Mouse (Mus musculus): ENCODE data around the gene Rab3gap2.
A peak's percentile ranks its signal among the peaks of the same experiment; 100 is the strongest.
"Not testable (repeated sequence)": the region's sequence is repeated elsewhere in the genome, so short reads cannot be mapped to it uniquely, and the experiment has no call there.

Rab3gap2 gene

DNA sequence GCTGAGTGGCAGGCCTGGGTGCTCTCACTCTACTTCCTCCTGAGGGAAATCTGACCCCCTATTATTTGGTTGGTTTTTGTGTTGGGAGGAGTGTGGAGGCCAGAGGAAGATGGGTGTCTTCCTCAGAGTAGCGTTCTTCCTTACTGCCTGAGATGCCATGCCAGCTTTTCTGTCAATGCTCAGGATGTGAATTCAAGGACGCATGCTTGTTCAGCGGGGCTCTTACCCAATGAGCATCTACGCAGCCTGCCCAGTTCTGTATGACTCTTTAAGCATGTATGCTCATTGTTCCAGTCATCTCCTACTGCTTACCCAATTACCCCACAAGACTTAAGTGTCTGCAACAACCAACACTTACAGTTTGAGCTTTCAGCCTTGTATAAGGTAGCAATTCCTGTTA is 76.7 kb downstream of the Rab3gap2 start:
- DNase-seq (ENCODE audit: low spot score): no peak

DNA sequence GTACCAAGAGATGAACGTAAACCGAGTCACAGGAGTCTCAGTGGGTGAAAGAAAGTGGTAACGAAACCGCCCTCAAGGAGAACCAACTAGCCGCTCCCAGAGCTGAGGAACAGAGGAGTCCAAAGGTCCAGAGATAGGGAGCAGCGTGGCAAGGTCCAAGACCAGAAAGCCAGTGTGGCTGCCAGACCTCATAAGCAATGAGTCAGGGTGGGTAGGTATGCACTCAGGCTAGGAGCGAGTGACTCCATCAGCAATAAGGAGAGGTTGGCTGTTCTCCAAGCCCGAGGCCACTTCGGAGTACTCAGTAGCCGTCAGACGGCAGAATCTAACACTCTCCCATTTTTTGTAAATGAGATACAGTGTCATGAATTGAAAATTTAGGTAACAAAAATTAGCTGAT is 78.9 kb downstream of the Rab3gap2 start:
- peak; percentile 13 for DNase-seq (ENCODE audit: low spot score)

DNA sequence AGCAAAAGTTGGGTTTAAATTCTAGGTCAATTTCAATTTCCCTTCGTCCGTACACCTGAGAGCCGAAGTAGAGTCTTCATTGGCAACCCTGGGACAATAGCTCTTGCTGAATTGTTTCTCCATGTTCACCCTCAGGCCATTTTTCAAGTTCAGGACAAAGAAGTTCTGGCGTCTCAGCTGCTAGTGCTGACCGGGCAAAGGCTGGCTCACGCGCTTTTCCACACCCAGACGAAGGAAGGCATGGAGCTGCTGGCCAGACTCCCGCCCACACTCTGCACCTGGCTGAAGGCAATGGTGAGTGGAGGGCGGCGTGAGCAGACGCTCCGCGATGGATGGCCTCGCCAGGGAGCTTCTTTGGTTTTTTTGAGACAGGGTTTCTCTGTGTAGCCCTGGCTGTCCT is 79.3 kb downstream of the Rab3gap2 start:
- DNase-seq (ENCODE audit: low spot score): no peak

DNA sequence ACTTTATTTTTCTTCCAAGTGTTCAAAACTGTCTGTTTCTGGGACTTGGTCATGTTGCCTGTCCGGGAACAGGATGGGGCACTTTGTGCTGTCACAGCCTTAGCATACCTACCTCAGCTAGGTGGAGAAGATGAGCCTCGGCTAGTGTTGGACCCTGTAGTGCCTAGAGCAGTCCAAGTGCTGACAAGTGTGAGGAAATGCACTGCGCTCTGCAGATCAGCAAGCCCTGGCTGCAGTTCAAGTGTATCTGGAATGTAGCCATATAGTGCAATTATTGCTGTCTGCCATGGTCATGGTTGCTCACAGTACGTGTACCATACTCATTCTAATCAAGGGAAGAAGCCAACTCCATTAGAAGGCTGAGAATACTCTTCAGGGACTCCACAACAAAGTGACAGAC is 80.8 kb downstream of the Rab3gap2 start:
- peak; percentile 25 for DNase-seq (ENCODE audit: low spot score)

DNA sequence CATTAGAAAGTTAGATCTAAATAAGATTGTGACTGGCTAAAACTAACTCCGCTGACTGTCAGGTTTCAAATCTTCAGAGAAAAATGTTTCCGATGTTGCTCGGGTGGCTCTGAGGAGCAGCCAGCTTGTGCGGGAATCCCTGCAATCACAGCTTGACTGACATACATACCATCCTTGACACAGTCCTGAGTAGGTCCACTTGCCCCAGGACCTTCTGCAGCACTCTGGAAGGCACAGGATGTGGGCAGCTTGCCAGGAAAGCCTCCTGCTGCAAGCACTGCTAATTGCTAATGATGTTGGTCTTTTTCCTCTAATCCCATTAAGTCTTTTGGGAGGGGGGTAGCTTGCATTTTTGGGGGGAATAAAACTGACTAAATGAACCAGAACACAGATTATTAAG is 81.3 kb downstream of the Rab3gap2 start:
- DNase-seq (ENCODE audit: low spot score): peak; percentile 26

DNA sequence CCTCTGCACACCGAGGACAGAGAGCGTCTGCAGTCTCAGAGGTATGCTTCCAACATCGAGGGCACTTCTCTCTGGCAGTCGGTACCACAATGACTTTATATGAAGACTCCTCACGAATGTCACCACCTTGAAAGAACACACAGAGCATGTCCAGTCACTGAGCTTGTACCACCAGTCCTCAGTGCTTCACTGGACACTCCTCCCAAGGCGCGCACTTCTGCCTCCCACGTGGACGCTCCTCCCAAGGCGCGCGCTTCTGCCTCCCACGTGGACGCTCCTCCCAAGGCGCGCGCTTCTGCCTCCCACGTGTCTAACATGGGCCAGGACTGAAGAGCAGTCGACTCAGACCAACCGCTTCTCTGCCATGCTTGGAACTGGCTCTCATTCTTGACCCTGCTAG is 83.1 kb downstream of the Rab3gap2 start:
- DNase-seq (ENCODE audit: low spot score): no peak

DNA sequence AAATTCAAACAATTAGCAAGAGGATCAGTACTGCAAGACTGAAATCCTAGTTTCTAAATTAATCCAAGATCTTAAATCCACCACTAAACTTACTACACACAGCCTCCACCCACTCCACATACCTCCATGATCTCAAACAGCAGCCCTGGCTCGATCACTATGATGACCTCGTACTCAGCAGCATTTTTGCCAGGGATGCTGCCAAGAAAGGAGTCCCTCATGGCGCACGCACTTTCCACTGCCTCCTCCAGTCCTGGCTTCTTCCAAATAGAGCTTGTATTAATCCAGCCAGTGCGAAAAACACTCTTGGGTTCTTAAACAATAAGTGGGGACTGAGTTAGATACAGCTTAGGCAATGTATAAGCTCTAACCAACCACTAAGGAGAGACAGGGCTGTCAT is 85.3 kb downstream of the Rab3gap2 start:
- DNase-seq (ENCODE audit: low spot score): no peak

DNA sequence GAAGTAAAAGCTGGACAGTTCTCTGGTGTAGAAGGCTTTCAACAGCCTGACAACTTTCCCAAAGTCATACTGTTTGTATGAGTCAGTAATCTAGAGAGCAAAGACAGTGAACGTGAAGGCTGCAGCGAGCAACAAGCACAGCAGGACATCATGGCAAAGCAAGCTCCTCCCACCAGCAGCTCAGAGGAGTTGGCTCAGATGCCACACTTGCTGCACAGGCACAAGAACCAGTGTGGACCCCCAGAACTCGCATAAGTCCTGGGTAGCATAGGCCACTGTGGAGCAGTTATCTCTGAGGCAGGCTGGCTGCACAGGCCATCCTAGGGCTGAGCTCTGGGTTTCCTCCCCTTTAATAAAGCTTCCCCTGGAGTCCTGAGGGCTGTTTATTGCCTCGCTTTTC is 87.4 kb downstream of the Rab3gap2 start:
- DNase-seq (ENCODE audit: low spot score): no peak

DNA sequence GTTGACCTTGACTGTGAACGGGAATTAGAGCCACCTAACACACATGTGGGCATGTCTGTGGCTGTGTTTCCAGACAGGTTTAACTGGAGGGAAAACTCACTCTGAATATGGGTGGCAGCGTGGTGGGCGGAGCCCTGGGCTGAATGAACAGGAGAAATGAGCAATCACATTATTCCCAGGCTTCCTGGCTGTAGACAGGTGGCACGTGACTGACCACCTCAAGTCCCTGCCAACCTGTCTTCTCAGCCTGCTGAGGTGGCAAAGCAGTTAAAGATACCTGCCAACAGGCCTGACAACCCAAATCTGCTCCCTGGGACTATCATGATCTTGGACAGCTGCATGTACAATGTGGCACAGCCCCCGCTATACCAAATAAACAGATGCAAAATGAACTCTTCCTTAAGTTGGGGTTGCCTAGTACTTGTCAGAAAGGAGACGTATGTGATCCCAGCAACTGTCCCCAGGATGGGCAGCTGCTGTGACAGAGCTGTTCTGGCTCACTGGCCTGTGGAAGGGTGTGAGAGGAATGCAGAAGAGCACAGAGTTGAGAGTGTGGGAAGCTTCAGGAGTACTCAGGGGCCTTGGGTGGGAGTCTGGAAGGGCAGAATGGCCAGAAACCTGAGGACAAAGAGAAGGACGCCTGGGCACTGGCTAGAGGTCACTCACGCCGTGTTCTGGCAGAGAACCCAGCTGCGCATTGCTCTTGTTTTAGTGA is 88.9 kb downstream of the Rab3gap2 start:
- DNase-seq (ENCODE audit: low spot score): no peak

DNA sequence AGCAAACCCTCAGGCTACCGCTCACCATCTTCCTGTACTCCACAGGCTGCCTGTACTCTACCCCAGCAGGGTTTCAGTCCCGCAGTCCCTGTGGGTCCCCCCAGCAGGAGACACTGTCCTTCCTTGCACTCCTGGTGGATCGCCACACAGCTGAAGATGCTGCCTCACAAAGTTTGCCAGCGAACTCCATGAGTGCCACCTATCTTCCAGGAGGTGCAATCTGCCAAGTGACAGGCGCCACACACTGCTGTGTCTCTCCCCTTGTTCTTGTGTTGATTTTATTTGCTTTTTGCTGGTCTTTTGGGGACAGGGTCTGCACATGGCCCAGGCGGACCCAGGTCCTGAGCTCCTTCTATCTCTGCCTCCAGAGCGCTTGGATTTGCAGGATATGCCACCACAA is 92.9 kb downstream of the Rab3gap2 start:
- DNase-seq (ENCODE audit: low spot score): no peak

DNA sequence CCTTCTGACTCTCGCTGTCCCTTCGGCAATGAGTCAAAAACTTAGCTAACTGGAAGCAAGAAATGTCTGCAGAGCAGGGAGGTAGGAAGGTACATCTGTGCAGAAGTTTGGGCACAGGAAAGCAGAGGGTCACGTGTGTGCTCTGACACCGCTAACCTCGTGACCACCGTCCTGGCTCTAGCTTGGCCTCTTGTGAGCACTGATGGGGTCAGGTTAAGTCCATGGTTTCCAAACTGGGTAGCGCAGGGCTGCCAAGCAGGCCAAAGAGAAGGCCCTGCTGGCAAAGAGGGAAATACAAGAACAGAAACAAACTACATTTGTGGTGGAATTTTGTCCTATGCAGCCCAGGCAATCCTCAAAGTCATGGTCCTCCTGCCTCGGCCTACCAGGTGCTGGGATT is 94.6 kb downstream of the Rab3gap2 start:
- DNase-seq (ENCODE audit: low spot score): no peak

DNA sequence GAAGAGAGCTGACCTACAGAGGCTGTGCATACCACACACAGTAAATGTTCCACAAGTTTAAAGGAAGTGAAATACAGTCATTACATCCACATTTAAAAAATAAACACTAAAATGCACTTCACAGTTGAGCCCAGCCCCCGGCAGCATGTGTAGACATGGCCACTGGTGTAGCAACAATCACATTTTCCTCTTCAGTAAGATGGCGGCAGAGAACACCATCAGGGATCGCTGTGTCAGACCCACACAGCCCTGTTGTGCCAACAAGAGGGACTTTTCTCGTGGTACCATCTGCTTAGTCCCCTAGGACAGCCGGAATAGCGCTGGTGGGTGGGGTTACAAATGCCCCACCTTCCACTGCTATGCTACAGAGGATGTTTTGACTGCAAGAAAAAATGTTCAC is 98.9 kb downstream of the Rab3gap2 start:
- no peak for DNase-seq (ENCODE audit: low spot score)

DNA sequence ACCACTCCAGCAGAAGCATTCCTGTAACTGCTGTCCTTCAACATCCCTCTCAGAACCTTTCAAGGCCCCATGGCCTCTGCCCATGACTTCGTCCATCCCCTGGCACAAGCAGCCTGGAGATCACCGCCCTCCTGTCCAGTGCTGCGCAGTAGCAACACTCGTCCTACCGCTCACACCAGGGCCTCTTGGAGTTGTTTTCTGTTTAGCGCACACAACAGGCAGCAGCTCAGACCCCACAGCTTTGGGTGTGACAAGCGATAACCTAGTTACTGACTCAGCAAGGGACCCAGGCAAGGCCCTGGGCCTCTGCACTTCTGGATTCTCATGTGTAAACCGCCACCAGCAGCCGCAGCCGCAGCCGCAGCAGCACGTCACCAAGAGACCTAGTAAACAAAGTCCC is 102.9 kb downstream of the Rab3gap2 start:
- no peak for DNase-seq (ENCODE audit: low spot score)

DNA sequence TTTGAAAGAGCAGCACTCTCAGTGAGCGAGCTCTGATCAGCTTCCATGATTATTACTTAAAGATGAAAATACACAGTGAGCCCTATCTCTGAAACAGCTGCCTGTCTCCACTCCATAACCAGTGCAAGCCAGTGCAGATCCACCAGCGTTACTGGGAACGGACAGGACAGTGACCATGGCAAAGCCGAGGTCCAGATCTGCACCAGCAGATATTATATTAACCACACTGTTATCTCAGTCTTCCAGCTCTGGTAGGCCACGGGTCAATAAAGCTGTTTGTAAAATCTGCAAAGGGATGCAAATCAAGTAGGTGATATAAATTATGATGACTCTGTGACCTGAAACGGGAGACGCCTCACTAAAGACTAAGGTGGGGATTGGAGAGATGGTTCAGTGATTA is 103.7 kb downstream of the Rab3gap2 start:
- DNase-seq (ENCODE audit: low spot score): no peak

DNA sequence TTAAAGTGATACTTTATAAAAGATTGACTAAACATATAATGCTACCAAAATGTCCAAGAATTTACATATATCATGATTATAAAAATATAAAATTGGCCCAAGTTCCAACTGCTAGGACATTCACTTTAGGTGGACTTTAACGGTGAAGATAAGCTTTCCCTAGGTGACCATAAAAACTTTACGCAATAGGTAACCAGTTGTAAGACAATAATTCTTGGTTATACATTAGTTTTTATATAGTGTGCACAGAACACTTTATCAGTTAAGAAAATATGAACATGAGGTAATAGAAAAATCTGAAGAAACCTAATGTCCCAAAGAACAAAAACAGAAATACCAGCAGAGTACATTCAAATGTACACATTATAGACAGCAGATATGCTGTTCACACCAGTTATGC is 104.4 kb downstream of the Rab3gap2 start:
- no peak for DNase-seq (ENCODE audit: low spot score)

DNA sequence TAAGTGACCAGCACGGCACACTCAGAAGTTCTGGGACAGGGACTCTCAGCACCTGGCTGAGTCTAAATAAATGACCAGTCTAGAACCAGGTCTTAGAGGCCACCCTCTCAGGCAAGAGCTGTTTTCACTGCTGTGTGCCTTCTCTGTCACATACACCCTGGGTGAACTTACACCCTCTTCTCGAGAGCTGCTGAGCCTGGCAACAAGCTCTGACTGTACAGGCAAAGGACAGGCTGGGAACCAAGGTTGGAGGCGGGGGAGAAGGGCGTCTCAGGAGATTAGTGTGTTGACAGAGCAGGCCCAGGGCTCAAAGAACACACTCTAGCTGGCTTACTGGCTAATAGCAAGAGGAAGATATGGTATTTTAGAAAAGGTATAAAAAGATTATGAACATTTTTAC is 105.0 kb downstream of the Rab3gap2 start:
- DNase-seq (ENCODE audit: low spot score): no peak

DNA sequence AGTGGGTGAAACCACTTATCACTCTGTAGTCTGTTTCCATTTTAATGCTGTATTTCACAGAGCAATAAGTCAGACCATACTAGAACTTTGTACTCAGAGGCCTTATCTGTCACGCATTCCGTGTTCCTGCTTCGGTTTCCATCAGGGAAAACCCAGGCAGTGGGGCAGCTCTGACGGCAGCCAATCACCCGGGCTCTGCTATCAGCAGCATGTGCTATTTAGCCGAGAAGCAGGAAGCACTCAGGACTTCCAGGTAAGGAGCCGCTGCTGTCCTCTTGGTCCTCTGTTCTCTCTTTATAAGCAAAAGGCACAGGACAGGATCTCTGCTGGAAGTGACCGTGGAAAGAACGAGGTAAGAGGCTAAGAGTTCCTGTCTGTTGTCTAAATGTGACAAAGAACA is 108.0 kb downstream of the Rab3gap2 start:
- no peak for DNase-seq (ENCODE audit: low spot score)

DNA sequence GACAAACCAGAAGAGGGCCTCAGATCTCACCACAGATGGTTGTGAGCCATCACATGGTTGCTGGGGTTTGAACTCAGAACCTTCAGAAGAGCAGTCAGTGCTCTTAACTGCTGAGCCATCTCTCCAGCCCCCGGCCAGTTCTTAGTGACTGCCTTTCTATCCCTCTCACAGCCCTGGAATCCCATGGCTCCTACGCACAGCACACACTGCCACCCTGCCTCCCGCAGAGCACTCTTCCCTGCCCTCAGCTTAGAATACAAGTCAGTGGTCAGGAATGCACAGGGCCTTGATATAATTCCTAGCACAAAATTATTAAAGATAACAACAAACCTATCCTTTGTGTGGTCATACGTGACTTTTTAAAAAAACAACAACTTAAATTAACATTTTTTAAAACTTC is 110.6 kb downstream of the Rab3gap2 start:
- no peak for DNase-seq (ENCODE audit: low spot score)

DNA sequence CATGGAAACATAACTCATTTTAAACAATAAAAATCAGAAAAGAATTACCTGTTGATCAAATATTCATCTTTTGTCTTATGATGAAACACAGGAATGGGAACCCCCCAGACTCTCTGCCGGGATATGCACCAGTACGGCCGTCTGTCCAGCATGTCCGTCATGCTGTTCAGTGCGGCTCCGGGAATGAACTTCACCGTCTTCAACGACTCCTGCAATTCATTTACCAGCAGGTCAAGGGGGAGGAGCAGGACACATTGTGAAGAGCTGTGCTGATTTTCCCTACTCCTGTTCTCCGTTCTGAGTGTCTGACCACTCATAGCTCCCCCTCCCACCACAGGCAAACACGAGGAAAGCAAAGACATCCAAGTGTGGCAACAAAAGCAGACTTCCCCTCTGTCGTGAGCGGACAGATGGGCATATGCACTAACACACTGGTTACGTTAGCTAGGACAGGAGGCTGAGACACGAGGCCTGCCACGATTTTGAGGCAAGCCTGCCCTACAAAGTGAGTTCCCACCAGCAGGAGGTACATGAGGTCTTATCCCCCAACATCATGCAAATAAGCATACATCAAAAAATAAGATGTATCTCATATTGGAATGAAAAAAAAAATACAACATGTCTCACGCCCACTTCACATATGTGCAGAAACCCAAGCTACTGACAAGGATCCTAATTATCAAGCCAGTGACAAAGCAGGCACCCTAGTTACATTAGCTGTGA is 112.1 kb downstream of the Rab3gap2 start:
- no peak for DNase-seq (ENCODE audit: low spot score)

DNA sequence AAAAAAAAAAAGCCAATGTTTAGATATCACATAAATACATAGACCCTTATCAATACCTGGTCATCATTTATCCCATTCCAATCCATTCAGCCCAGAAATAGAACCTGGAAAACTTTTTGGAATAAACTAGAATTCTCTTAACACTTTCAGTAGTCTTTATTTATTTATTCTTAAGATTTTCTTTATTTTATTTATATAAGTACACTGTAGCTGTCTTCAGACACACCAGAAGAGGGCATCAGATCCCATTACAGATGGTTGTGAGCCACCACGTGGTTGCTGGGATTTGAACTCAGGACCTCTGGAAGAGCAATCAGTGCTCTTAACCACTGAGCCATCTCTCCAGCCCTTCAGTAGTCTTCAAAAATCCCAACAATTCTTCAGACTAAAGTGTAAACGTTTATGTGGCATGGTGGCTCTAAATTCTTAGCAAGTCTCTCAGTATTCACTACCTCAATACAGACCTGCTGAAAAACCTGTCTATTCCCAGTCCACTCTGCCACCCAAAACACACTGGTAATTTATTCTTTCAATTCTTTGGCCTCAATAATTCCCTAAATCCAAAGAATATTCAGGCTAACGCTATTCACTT is 123.9 kb downstream of the Rab3gap2 start:
- DNase-seq (ENCODE audit: low spot score): not testable (repeated sequence)

DNA sequence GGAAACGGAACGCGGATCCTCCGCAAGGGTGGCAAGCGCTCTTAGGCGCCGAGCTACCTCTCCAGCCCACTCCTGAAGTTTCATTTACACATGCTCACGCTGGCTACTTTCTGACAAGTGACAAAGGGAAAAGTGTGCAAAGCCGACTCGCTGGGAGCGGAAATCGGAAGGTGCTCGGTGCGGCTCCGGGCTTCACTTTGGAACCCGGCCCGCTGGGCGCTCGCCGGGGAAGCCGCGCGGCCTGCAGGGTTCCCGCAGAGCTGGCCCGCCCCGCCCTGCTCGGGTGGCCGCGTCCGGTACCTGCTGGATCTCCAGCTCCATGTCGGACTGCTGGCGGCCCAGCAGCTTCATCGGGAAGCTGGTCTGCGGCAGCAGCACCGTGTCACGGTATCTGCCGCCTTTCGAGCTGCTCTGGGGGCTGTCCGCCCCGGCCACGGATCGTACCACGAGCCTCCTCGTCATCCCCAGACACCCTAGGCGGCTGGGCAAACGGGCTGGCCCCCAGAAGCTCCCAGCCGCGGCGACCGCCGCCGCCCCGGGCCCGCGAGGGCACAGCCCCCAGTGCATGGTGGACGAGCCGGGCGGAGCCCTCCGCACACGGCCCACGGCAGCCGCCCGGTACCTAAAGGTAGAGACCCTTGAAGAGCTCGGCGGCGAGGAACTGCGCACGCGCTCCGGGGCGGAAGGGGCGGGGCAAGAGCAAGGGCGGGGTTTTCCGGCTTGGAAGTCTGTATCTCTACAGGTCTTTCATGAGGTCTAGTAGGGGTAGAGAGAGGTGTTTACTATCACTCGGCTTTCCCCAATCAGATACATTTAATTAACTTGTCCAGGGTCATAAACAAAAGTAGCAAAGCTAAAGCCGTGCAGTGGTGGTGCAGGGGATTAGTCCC is 125.0 kb downstream of the Rab3gap2 start, which contains the start of gene Iars2:
Gene Iars2, minus strand, starts transcription at position 676 of the 890 bp plus-strand sequence.
- peak; percentile 90 for DNase-seq (ENCODE audit: low spot score)

DNA sequence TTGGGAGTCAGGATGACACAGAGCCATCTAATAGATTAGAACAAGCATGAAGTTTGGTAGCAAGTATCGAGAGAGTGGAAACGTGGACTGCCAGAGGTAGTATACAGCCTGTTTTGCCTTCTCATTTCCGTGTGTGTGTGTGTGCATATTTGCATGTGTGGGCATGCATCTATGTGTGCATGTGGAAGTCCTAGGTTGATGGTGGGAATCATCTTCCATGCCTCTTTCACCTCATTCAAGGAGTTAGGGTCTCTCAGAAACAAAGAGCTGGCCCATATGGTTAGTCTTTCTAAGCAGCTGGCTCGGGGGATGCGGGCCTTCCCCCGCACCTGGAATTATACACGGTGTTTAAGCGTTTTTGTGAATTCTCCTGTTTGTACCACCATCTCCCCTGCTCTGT is 125.9 kb downstream of the Rab3gap2 start:
- no peak for DNase-seq (ENCODE audit: low spot score)

All from lung, postnatal 25 days (tissue).